8 mouse cellular contexts compared by ENCODE assay signal in the genomic region with DNA sequence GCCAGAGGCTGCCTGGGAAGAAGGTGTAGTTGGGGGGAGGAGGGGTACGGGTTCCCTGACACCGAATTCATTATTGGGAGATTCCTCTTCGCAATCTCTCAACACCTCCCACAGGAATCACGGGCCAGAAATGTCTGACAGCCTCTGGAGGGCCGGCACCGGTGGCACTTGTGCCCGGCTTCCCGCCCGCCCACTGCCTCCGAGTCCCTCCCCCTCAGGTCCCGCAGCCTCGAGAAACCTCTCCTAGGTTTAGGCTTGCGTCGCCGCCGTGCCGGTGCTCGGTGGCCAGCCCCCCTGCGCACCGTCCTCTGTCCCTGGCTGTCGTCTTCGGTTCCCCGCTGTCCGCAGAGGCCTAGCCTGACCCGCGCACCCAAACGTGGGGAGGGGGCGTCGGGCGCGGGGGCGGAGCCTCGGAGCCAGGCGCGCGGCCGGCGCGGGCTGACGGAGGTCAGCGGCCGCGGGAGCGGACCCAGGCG. TPM values are rescaled to one million over a fixed set of nuclear protein-coding genes. Genes with fewer than 3 reads are reported as not detected.
A peak's percentile ranks its signal among the peaks of the same experiment; 100 is the strongest.
DNase-seq lines count a peak whose midpoint lies in the region; ATAC-seq lines count a peak whose summit lies in the region.

TSS of gene Caskin1 (plus strand) at position 416 of the 476 bp plus-strand sequence.

- H3K27me3 ChIP-seq in hindbrain, embryonic 12.5 days, result peaks cover 2% of the 10 kb centered on the region; the same call in 1 of the 2 replicates
- peaks cover 22% of the 10 kb centered on the region for H3K27me3 ChIP-seq in limb, embryonic 15.5 days
- H3K27me3 ChIP-seq in neural tube, embryonic 14.5 days (ENCODE audit: control insufficient read depth, insufficient read depth, low read length), result no peaks in the 10 kb centered on the region

- DNase-seq in embryo, embryonic 10.5 days (ENCODE audit: low spot score), result peak; percentile 57
- no peak for DNase-seq in embryo, embryonic 9.5 days (ENCODE audit: extremely low spot score)
- DNase-seq in thymus, postnatal 4 days, result peak; percentile 31
- DNase-seq in thymus, postnatal 36 days, result no peak
- DNase-seq in c-Kit-positive CD71-positive TER-119-positive erythroid progenitor cells, embryonic 14.5 days (ENCODE audit: low spot score), result no peak

- no peaks in the 10 kb centered on the region for H3K9me3 ChIP-seq in hindbrain, embryonic 12.5 days (replicated peaks)
- H3K9me3 ChIP-seq in limb, embryonic 15.5 days, result no peaks in the 10 kb centered on the region
- no peaks in the 10 kb centered on the region for H3K9me3 ChIP-seq in neural tube, embryonic 14.5 days (ENCODE audit: control insufficient read depth, low read length)

- peak within 1 kb of the TSS; percentile 81 for H3K4me2 ChIP-seq in hindbrain, embryonic 12.5 days (replicated peaks)
- H3K4me2 ChIP-seq in limb, embryonic 15.5 days, result peak within 1 kb of the TSS; percentile 97
- H3K4me2 ChIP-seq in neural tube, embryonic 14.5 days (ENCODE audit: low read depth, low read length), result peak within 1 kb of the TSS; percentile 69

- 0% methylated on average over 41 of the region's 45 CpGs for WGBS in hindbrain, embryonic 12.5 days
- under 1% methylated on average over 43 of the region's 45 CpGs for WGBS in limb, embryonic 15.5 days
- under 1% methylated on average over 42 of the region's 45 CpGs for WGBS in neural tube, embryonic 14.5 days

- H3K4me1 ChIP-seq in hindbrain, embryonic 12.5 days, result peaks cover 31% of the 10 kb centered on the region
- peaks cover 27% of the 10 kb centered on the region for H3K4me1 ChIP-seq in limb, embryonic 15.5 days
- peaks cover 28% of the 10 kb centered on the region for H3K4me1 ChIP-seq in neural tube, embryonic 14.5 days (ENCODE audit: control insufficient read depth, insufficient read depth, low read length)

- no peaks in the 10 kb centered on the region for H3K36me3 ChIP-seq in hindbrain, embryonic 12.5 days
- H3K36me3 ChIP-seq in limb, embryonic 15.5 days, result no peaks in the 10 kb centered on the region
- H3K36me3 ChIP-seq in neural tube, embryonic 14.5 days (ENCODE audit: control insufficient read depth, insufficient read depth, low read length), result no peaks in the 10 kb centered on the region

- H3K9ac ChIP-seq in hindbrain, embryonic 12.5 days, result peak within 1 kb of the TSS; percentile 91
- peak within 1 kb of the TSS; percentile 44 for H3K9ac ChIP-seq in limb, embryonic 15.5 days
- H3K9ac ChIP-seq in neural tube, embryonic 14.5 days (replicated peaks; ENCODE audit: low read depth, low read length), result peak within 1 kb of the TSS; percentile 84

- peak within 1 kb of the TSS; percentile 86 for H3K4me3 ChIP-seq in hindbrain, embryonic 12.5 days
- peak within 1 kb of the TSS; percentile 68 for H3K4me3 ChIP-seq in limb, embryonic 15.5 days
- H3K4me3 ChIP-seq in neural tube, embryonic 14.5 days (ENCODE audit: low read depth, low read length), result peak within 1 kb of the TSS; percentile 70

- peak; percentile 62 for ATAC-seq in hindbrain, embryonic 12.5 days (ENCODE audit: low FRiP score)
- 0 out of 2 replicates have a peak, but pooled peaks have one; percentile 31 for ATAC-seq in limb, embryonic 15.5 days (ENCODE audit: insufficient number of reproducible peaks, low FRiP score, low TSS enrichment, low read depth)
- ATAC-seq in neural tube, embryonic 14.5 days (ENCODE audit: low read depth), result peak; percentile 64

- H3K27ac ChIP-seq in hindbrain, embryonic 12.5 days, result peak within 1 kb of the TSS; percentile 96
- peak within 1 kb of the TSS; percentile 43; the same call in 1 of the 2 replicates for H3K27ac ChIP-seq in limb, embryonic 15.5 days
- peak within 1 kb of the TSS; percentile 96 for H3K27ac ChIP-seq in neural tube, embryonic 14.5 days (ENCODE audit: low read depth, low read length)

RNA-seq across cellular contexts. Expression of gene Caskin1, which starts in this region (rescaled TPM):
- polyA plus RNA-seq in hindbrain, embryonic 12.5 days (2016; fragmentation: Nextera tagmentation; extraction: Ambion mirVana), result 24.2 and 25.0 TPM in 2 replicates
- polyA plus RNA-seq in limb, embryonic 15.5 days (2015; fragmentation: Nextera tagmentation; extraction: Ambion mirVana), result 2.8 and 3.0 TPM in 2 replicates
- polyA plus RNA-seq in neural tube, embryonic 14.5 days (2014; fragmentation: Nextera tagmentation; extraction: Ambion mirVana), result 44.9 and 52.2 TPM in 2 replicates

Comparison
In these comparisons a context has a peak if more than half of its experiments do, and no peak if none do; other contexts are left out.
1. DNase-seq: peak in embryo, embryonic 10.5 days (single experiment) and thymus, postnatal 4 days (single experiment); none in embryo, embryonic 9.5 days (single experiment), thymus, postnatal 36 days (0 of 2) and c-Kit-positive CD71-positive TER-119-positive erythroid progenitor cells, embryonic 14.5 days (single experiment).
2. H3K27ac ChIP-seq: peak in every context shown above with its lines; median percentile 96 in hindbrain, embryonic 12.5 days; 96 in neural tube, embryonic 14.5 days; 43 in limb, embryonic 15.5 days.
3. Peak in every context shown above with its lines, with median percentiles within 50 percentile points of each other: ATAC-seq, H3K4me2 ChIP-seq, H3K4me3 ChIP-seq and H3K9ac ChIP-seq.